Mouse (Mus musculus) liver, embryonic 16.5 days (tissue): ENCODE results near the gene Fkbp2. TPM values are rescaled to one million over a fixed set of nuclear protein-coding genes. Genes with fewer than 3 reads are reported as not detected.

ENCODE experiments used
- ATAC-seq: fragments of 200-750 bp; cut with Nextera tagmentation; 2 replicates; pipeline ENCODE4 v1.8.0; 2017; ENCODE audit warnings: low read depth, mild to moderate bottlenecking, moderate number of reproducible peaks, moderate library complexity
- H3K27ac ChIP-seq: fragments of 300-500 bp; sonication (generic); 2 replicates; pipeline ENCODE4 v1.5.1; 2014; ENCODE audit warnings: mild to moderate bottlenecking, low read length
- H3K27me3 ChIP-seq: fragments of 300-500 bp; sonication (generic); 2 replicates; pipeline ENCODE4 v1.6.1; 2014; ENCODE audit warnings: low read depth, low read length, mixed read lengths; ENCODE audit not compliant: control insufficient read depth, insufficient read depth
- H3K36me3 ChIP-seq: fragments of 300-500 bp; sonication (generic); 2 replicates; pipeline ENCODE4 v1.6.1; 2014; ENCODE audit warnings: mild to moderate bottlenecking; ENCODE audit not compliant: control insufficient read depth, insufficient read depth
- H3K4me1 ChIP-seq: fragments of 300-500 bp; sonication (generic); 2 replicates; pipeline ENCODE4 v1.6.1; 2014; ENCODE audit warnings: low read depth, low read length, mixed read lengths; ENCODE audit not compliant: control insufficient read depth
- H3K4me2 ChIP-seq: fragments of 300-500 bp; sonication (generic); 2 replicates; pipeline ENCODE4 v1.6.1; 2014; ENCODE audit warnings: low read depth, low read length, mixed read lengths
- H3K4me3 ChIP-seq: fragments of 300-500 bp; sonication (generic); 2 replicates; pipeline ENCODE4 v1.5.1; 2014; ENCODE audit warnings: low read depth, mild to moderate bottlenecking, low read length
- H3K9ac ChIP-seq: fragments of 300-500 bp; sonication (generic); 2 replicates; pipeline ENCODE4 v1.6.1; 2014; ENCODE audit warnings: low read depth, low read length
- H3K9me3 ChIP-seq: fragments of 300-500 bp; sonication (generic); replicated peaks from 2 replicates; pipeline ENCODE4 v1.6.1; 2016; ENCODE audit warnings: low read length; ENCODE audit not compliant: control insufficient read depth
- WGBS: fragments of 180-500 bp; shearing (Covaris S2); extraction: QIAGEN DNeasy Blood & Tissue Kit; methylation state at CpG from one replicate; pipeline ENCODE4 v1.1.7; 2014; ENCODE audit not compliant: insufficient replicate concordance; 5-methylcytosine and 5-hydroxymethylcytosine counted together
- polyA plus RNA-seq: library from polyadenylated mRNA; unstranded; fragments of >200 nt; fragmentation: Nextera tagmentation; extraction: Ambion mirVana; gene quantifications from 2 replicates; pipeline ENCODE4 v1.2.1, GENCODE M21; 2015

Gene Fkbp2
- polyA plus RNA-seq, 1 experiment from 2014 or later = 91.1 TPM

DNA sequence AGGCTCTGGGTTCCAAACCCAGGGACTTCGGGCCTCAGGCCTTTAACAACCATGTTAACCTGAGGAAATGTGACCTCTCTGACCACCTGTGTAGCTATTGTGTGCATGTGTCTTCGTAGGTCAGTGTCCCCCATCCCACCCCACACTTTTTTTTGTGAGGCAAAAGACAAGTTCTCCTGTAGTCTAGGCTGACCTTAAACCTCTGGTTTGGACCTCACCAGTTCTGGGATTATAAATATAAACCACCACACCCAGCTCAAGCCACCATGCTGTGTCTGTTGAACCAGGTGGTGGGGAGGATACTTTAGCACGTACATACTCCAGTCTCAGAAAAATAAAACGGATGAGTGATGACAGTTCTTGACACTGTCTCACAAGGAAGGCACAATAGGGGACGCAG is 30.4 kb downstream of the Fkbp2 start:
- Histone ChIP-seq H3K27ac (no peak overlapping the region), H3K36me3 (no peaks in the 10 kb centered on the region), H3K4me2 (peak overlapping the region; percentile 96), H3K9me3 (no peaks in the 10 kb centered on the region), H3K4me1 (peaks cover 28% of the 10 kb centered on the region), H3K9ac (no peak overlapping the region), H3K4me3 (no peak overlapping the region; the same call in 1 of the 2 replicates), H3K27me3 (no peaks in the 10 kb centered on the region)
- ATAC-seq = no peak
- 59% methylated on average over 5 of the region's 5 CpGs for WGBS

- Histone ChIP-seq H3K9ac (no peak overlapping the region), H3K27ac (no peak overlapping the region)
- ATAC-seq = no peak
These were observed 30.8 kb downstream of the Fkbp2 start for GRCm38 (mm10) chr19:6949532-6949931.

DNA sequence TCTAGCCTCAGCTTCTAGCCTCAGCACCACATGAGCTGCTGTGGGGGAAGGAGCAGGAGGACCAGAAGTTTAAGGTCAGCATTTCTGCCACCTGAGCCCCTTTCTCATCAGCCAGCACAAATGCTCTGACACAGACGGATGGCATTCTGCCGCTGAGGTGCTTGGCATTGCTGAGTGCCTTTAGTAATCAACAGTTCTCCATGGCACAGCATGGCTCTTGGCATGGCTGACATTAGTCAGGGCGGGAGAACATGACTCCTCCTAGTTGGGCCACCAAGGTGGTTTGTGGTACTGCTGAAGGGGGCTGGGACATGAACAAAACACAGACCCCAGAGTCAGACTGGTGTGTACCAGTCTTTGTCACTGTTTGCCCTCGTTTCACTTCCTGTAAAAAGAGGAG is 32.1 kb downstream of the Fkbp2 start:
- ATAC-seq = no peak
- Histone ChIP-seq H3K9me3 (no peaks in the 10 kb centered on the region), H3K27me3 (no peaks in the 10 kb centered on the region), H3K36me3 (no peaks in the 10 kb centered on the region), H3K4me2 (no peak overlapping the region), H3K4me1 (peaks cover 28% of the 10 kb centered on the region), H3K9ac (no peak overlapping the region), H3K4me3 (no peak overlapping the region), H3K27ac (no peak overlapping the region)
- 70% methylated on average over 4 of the region's 4 CpGs for WGBS

More at GRCm38 (mm10) chr19:6949532-6949931, 30.8 kb downstream of the Fkbp2 start:
- no peak overlapping the region for H3K4me2 ChIP-seq
- H3K4me3 ChIP-seq = no peak overlapping the region
- 79% methylated on average over 5 of the region's 5 CpGs for WGBS
- no peaks in the 10 kb centered on the region for H3K9me3 ChIP-seq
- H3K27me3 ChIP-seq = no peaks in the 10 kb centered on the region
- no peaks in the 10 kb centered on the region for H3K36me3 ChIP-seq
- peaks cover 28% of the 10 kb centered on the region for H3K4me1 ChIP-seq

GRCm38 (mm10) chr19:6947742-6948141 is 32.6 kb downstream of the Fkbp2 start:
- H3K27ac ChIP-seq = no peak overlapping the region
- no peak overlapping the region for H3K9ac ChIP-seq
- 54% methylated on average over 4 of the region's 4 CpGs for WGBS
- no peaks in the 10 kb centered on the region for H3K9me3 ChIP-seq
- H3K4me1 ChIP-seq = peaks cover 28% of the 10 kb centered on the region
- H3K36me3 ChIP-seq = no peaks in the 10 kb centered on the region
- H3K27me3 ChIP-seq = no peaks in the 10 kb centered on the region
- no peak for ATAC-seq
- no peak overlapping the region for H3K4me2 ChIP-seq
- H3K4me3 ChIP-seq = no peak overlapping the region

- no peak overlapping the region for H3K27ac ChIP-seq
- WGBS = 80% methylated on average over 6 of the region's 6 CpGs
- H3K4me2 ChIP-seq = no peak overlapping the region
- H3K9me3 ChIP-seq = no peaks in the 10 kb centered on the region
- no peak overlapping the region for H3K9ac ChIP-seq
- H3K27me3 ChIP-seq = no peaks in the 10 kb centered on the region
- H3K4me3 ChIP-seq = no peak overlapping the region
- no peak for ATAC-seq
- H3K36me3 ChIP-seq = no peaks in the 10 kb centered on the region
- H3K4me1 ChIP-seq = peaks cover 17% of the 10 kb centered on the region
These were observed 36.6 kb downstream of the Fkbp2 start for GRCm38 (mm10) chr19:6943709-6944108.

DNA sequence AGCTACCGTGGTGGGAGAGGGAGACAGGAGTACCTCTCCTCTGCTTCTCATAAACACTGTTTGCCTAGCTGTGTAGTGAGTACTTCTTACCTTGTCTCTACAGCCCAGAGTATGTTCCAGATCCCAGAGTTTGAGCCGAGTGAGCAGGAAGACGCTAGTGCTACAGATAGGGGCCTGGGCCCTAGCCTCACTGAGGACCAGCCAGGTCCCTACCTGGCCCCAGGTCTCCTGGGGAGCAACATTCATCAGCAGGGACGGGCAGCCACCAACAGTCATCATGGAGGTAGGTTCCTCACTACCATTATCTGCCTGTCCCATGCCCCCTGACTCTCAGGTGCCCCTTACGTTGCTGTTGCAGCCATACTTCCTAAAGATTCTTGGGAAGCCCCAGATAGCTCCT is 37.5 kb downstream of the Fkbp2 start:
- peak overlapping the region; percentile 79 for H3K4me3 ChIP-seq
- H3K9me3 ChIP-seq = no peaks in the 10 kb centered on the region
- WGBS = 20% methylated on average over 5 of the region's 5 CpGs
- H3K27me3 ChIP-seq = no peaks in the 10 kb centered on the region
- no peak for ATAC-seq
- H3K4me2 ChIP-seq = peak overlapping the region; percentile 93
- peak overlapping the region; percentile 58 for H3K27ac ChIP-seq
- H3K4me1 ChIP-seq = peaks cover 17% of the 10 kb centered on the region
- peak overlapping the region; percentile 69 for H3K9ac ChIP-seq
- H3K36me3 ChIP-seq = no peaks in the 10 kb centered on the region

GRCm38 (mm10) chr19:6942249-6942691 is 38.0 kb downstream of the Fkbp2 start, which contains the start of gene Gpr137:
Gene Gpr137, minus strand, starts transcription at chr19:6942480.
- ATAC-seq = peak; percentile 92
- no peaks in the 10 kb centered on the region for H3K9me3 ChIP-seq
- H3K9ac ChIP-seq = peak within 1 kb of the TSS; percentile 81
- H3K27me3 ChIP-seq = no peaks in the 10 kb centered on the region
- H3K36me3 ChIP-seq = no peaks in the 10 kb centered on the region
- peak within 1 kb of the TSS; percentile 79 for H3K4me3 ChIP-seq
- WGBS = 0% methylated on average over 27 of the region's 27 CpGs
- peak within 1 kb of the TSS; percentile 89 for H3K27ac ChIP-seq
- peak within 1 kb of the TSS; percentile 93 for H3K4me2 ChIP-seq
- H3K4me1 ChIP-seq = peaks cover 17% of the 10 kb centered on the region

GRCm38 (mm10) chr19:6941372-6942248 is 38.7 kb downstream of the Fkbp2 start, which contains the start of gene Bad:
Gene Bad, plus strand, starts transcription at chr19:6941861.
- Histone ChIP-seq H3K4me2 (peak within 1 kb of the TSS; percentile 93), H3K9ac (peak within 1 kb of the TSS; percentile 81), H3K36me3 (no peaks in the 10 kb centered on the region), H3K27me3 (no peaks in the 10 kb centered on the region), H3K9me3 (no peaks in the 10 kb centered on the region), H3K4me3 (peak within 1 kb of the TSS; percentile 79), H3K27ac (peak within 1 kb of the TSS; percentile 89), H3K4me1 (peaks cover 17% of the 10 kb centered on the region)
- peak; percentile 78 for ATAC-seq
- WGBS = under 1% methylated on average over 83 of the region's 83 CpGs
